Mouse (Mus musculus) heart, postnatal 0 days (tissue): ENCODE measurements at regions not wholly inside any gene's neighbourhood (a gene's known extent, or its start where the extent isn't known, plus 50 kb on each side); places are given as distances from the start of the nearest gene placed in this dataset.

ENCODE experiments used
- CTCF ChIP-seq: IDR thresholded peaks from 2 replicates; pipeline ENCODE4 v1.5.1; 2016; ENCODE audit warnings: antibody characterized with exemption, control low read depth, low read depth
- EP300 ChIP-seq: IDR thresholded peaks from 2 replicates; pipeline ENCODE4 v1.6.1; 2016; ENCODE audit warnings: antibody characterized with exemption, low read depth

DNA sequence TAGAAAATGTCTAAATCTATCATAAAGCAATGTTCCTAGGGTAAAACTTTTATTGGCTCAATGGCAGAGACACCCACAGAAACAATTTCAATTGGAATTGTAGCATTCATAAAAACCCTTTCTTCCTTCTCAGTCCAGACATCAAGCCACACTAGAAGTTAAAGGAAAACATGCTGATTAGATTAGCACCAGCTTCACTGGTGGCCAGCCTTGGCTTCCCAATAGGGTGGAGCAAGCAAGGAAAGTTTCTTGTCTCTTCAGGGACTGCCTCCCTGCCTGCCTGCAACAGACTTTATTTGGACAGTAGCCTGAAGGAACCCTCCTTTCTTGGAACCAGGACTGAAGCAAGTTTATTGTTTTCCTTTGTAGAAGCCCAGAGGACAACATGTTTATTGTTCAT lies 289.0 kb upstream of the Mef2c start:
- no peak for TF ChIP-seq EP300
- no peak for TF ChIP-seq CTCF
